Mouse (Mus musculus): ENCODE data around the gene Tcl1b3.
"Not testable (repeated sequence)": the region's sequence is repeated elsewhere in the genome, so short reads cannot be mapped to it uniquely, and the experiment has no call there.

Gene Tcl1b3

GRCm38 (mm10) chr12:105190743-105191142 lies at the start of gene Tcl1b3:
Gene Tcl1b3 (plus strand): TSS chr12:105191043.
- not testable (repeated sequence) for DNase-seq (ENCODE audit: low spot score)

DNA sequence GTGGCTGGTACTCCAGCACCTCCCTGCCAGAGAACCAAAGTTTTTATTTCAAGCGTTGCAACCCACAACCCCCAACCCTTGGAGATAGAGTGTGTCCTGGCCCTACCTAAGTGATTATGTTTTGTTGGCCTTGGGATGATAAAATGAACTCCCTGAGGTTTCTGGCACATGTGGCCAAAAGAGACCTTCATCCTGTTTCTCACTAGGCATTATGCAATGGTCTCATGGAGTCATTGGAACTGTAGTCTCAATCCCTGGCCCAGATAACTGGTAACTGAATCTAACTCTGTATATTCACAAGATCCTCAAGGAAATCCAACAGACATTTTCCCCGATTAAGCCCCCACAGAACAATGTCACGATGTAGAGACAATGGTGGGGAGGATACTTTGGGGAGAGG lies 47.7 kb upstream of the Tcl1b3 start:
- no peak for DNase-seq (ENCODE audit: low spot score)

GRCm38 (mm10) chr12:105144928-105145327 lies 45.9 kb upstream of the Tcl1b3 start:
- DNase-seq (ENCODE audit: low spot score) = not testable (repeated sequence)

DNA sequence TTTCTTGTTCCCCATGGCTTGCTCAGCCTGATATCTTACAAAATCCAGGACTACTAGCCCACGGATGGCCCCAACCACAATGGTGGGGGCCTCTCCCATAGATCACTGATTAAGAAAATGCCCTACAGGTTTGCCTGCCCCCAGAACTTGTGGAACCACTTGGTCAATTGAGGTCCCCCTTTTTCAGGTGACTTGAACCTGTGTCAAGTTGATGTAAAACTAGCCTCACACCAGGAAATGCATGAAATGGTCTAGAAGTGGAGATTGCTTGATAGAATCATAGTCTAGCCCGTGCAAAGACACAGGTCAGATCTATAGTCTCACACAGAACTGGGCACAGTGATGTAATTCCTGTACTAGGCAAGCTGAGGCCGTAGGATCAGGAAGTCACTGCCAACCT lies 45.1 kb upstream of the Tcl1b3 start, which contains the start of gene Tcl1b2:
Gene Tcl1b2, plus strand, starts transcription at position 301 of the 400 bp plus-strand sequence.
- DNase-seq (ENCODE audit: low spot score) = no peak

- DNase-seq (ENCODE audit: low spot score) = not testable (repeated sequence)
Observed at GRCm38 (mm10) chr12:105155286-105155685, 35.6 kb upstream of the Tcl1b3 start.

DNA sequence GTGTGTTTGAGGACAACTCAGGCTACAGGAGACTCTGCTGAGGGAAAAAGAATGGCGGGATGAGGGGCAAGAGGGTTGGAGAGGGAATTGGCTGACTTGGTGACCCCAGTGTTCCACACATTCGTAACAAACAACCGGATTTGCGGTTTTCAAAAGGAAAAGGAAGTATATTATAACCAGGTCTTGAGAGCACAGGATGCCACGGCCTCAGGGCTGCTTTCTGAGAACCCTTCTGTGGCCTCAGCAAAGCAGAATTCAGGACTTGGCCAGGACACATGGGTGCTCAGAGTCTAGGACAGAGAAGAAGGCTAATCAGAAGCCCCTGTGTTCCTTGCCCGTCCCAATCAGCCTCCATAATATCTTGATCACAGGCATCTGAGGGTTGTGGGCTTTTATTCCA lies 32.0 kb upstream of the Tcl1b3 start:
- no peak for DNase-seq (ENCODE audit: low spot score)

- no peak for DNase-seq (ENCODE audit: low spot score)
Observed at GRCm38 (mm10) chr12:105159390-105159789, 31.5 kb upstream of the Tcl1b3 start, which contains the start of gene Tcl1b1. Gene Tcl1b1 (plus strand): TSS chr12:105159690.

DNA sequence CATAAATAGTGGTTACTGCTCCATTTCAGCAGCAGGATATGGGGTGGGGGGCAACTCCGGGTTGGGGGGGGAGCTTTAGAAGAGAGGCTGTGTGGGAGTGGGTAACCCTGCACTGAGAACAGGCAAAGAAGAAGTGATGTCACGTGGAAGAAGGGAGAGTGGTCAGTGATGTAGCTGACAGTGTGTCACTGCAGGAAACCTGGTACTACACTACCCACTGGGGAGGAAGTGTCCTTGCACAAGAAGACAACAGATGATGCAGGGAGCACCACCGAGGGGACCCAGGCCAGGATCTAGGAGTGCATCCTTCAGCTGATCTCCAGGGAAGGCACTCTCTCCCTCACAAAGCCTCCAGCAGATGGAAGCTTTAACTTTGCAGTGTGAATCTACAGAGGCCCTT lies 24.1 kb upstream of the Tcl1b3 start:
- DNase-seq (ENCODE audit: low spot score) = no peak

DNA sequence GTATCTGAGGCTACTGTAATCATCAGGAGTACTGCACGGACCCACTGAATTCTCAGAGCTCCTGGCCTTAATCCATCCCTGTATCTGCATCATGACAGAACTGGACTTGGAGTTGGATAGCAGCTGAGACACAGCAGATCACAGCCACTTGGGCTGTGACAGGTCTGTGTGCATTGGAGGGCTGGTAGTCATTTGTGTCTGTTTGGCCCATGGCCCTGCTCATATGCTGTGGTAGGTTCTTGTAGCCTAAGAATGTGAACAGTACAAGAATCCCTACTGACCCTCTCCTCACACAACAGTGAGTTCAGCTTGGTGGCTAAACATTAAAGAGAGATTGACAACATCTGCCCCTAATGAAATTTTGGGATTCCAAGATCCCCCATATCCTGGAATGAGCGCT lies 17.5 kb upstream of the Tcl1b3 start:
- no peak for DNase-seq (ENCODE audit: low spot score)

GRCm38 (mm10) chr12:105174318-105174717 lies 16.5 kb upstream of the Tcl1b3 start:
- peak; percentile 20 for DNase-seq (ENCODE audit: low spot score)

- DNase-seq (ENCODE audit: low spot score) = not testable (repeated sequence)
Observed at GRCm38 (mm10) chr12:105176044-105176443, 14.8 kb upstream of the Tcl1b3 start, which contains the start of gene Tcl1b5. Gene Tcl1b5 (plus strand): TSS chr12:105176344.

- DNase-seq (ENCODE audit: low spot score) = not testable (repeated sequence)
Observed at GRCm38 (mm10) chr12:105181040-105181644, 9.7 kb upstream of the Tcl1b3 start.

DNA sequence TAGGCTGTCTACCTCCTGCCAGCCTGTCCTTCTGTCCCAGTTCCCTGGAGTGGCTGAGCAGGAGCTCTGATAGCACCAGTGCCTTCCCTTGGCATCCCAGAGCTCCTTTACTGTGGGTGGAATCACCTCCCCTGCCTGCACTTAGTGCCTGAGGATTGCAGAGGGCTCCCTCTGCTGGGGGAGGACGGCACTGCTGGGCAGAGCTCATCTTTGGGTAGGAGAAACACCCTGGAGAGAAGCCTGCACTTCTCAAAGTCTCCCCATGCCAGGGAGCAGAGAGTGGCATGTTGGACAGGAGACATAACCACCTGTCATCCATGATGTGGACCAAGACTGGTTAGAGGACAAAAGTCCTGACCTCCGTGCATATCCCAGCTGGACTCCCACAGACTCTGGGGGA lies 1.9 kb upstream of the Tcl1b3 start:
- peak; percentile 5 for DNase-seq (ENCODE audit: low spot score)

DNA sequence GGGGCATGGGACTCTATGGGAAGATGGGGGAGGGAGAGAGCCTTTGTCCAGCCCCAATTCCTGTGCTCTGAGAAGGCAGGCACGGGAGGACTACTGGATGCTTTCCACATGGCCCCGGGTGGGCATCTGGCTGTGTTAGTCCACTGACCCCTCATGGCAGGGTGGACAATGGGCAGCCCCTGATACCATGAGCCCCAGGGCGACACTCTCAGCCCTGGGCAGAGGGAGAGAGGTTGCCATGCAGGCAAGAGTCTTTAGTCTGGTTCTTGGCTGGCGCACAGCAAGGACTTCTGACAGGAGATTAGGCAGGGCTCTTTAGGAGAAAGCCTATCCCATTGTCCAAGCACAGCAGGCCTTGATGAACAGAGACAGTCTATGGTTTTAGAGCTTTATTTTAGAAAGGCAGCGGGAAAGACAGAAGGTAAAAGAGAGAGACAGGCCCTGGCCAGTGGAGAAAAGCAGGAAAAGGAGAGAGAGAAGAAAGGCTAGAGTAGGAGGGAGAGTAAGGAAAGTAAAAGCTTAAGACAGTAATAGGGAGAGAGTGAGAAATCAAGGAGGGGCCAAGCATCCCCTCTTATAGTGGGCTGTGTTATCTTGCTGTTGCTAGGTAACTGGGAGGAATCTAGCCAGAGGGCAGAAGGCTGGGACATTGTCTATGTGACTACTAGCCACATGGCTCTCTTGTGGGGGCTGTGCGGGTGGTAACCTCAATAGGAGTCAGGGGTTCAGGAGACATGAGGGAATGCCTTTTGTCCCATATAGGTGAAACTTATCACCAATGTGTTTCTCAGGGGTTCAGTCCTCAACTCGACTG lies 9.0 kb downstream of the Tcl1b3 start:
- DNase-seq (ENCODE audit: low spot score) = not testable (repeated sequence)

DNA sequence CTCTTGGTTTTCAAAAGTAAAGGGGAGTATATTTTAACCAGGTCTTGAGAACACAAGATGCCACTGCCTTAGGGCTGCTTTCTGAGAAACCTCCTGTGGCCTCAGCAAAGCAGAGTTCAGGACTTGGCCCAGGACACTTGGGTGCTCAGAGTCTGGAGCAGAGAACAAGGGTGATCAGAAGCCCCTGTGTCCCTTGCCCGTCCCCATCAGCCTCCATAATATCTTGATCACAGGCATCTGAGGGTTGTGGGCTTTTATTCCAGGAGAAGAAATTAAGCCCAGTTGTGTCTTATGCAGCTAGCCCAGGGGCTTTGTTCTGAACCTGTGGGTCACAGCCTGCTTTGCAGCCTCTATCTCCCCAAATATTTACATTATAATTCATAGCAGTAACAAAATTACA lies 10.8 kb downstream of the Tcl1b3 start, which contains the start of gene Tcl1b4:
Gene Tcl1b4, plus strand, starts transcription at position 301 of the 400 bp plus-strand sequence.
- DNase-seq (ENCODE audit: low spot score) = not testable (repeated sequence)

- DNase-seq (ENCODE audit: low spot score) = no peak
Observed at GRCm38 (mm10) chr12:105207071-105207470, 16.2 kb downstream of the Tcl1b3 start.

DNA sequence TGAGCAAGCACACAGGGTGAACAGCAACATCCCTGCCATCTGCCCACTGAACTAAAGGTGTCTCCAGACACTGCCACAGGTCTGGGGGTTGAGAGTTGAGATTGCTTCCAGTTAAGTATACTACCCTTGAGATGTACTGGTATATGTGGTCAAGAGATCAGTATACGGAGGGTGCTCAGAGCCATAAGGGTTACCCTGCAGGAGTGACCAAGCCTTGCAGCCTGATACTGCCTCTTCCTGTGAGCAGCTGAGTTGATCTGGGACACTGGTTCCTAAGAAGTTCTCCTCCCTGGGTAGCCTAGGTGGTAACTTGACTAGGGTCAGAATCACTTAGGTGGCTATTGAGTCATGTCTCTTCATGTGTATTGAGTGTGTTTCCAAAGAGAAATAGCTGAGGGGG lies 17.6 kb downstream of the Tcl1b3 start:
- no peak for DNase-seq (ENCODE audit: low spot score)

DNA sequence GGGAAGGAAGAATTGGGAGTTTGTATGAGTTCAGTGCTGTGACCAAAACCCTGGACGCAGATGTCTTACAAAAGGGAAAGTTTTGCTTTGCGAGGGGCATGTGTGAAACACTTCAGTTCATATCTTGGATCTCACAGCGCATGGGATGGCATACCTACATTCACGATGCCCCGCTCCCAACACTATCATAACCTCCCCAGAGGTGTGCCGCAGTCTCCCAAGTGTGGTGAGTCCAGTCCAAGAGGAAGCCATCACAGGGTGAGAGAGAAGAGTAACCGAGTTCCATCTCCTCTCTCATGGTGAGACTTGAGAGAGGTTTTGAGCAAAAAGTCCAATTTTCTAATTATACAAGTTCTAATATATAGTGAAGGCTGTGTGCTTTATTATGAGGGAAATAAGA lies 18.4 kb downstream of the Tcl1b3 start:
- no peak for DNase-seq (ENCODE audit: low spot score)

DNA sequence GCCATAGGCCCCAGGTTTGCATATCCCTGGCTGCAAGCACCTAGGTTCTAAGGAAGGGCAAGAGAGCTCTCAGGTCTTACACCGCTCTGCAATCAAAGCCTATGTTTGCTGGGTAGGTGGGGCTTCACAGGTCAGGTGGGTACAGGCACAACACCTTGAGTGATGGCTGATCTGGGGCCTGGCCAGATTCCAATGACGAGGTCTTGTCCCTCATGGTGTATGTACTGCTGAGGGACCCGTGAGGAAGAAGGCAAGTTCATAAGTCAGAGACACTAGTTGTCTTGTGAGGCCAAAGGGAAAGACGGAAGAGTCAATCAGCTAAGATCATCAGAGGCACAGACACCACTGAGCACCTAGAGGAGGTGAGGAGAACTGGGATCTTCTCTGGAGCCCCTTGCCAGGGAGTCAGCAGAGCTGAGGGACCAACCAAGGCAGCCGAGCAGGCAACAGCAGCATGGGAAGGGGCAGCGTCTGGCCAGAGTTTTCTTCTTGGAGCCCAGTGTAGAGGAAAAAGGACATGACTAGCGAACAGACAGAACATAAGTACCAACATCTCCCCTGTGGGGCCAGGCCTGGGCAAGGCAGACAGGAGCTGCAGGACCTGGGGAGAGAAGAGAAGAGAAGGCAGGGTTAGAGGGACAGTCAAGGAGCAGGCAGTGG lies 26.4 kb downstream of the Tcl1b3 start:
- DNase-seq (ENCODE audit: low spot score) = no peak

DNA sequence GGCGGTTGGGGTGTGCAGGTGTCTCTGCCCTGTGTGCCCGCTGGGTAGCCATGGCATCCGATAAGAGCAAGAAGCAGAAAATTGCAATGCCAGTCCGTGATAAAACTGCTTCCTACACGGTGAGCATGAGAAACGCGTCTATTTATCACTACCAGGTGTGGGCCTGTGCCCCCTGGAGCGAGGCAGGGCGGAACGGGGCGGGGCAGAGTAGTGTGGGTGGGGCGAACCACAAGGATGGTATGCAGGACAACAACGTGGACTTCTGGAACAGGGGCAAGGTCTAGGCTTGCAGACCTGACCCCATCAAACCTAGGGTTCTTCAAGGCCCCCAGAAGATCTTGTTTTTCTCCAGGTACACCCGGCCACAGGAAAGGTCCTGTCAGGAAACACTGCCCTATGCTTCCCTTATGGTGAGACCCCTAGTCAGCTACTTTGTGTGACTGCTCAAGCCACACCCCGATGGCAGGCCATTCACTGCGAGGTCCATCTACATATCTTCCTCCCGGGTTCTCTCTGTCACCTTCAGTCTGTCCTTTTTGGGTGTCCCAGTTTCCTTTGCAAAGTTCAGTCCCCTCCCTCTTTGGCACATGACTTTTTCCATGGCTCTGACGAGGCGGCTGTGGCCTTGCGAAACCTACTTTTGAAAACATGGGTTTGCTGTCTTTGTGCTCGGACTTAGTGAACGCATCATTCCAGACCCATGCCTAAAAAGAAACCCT lies 31.9 kb downstream of the Tcl1b3 start, which contains the start of gene Tcl1:
Gene Tcl1, minus strand, starts transcription at position 193 of the 719 bp plus-strand sequence.
- DNase-seq (ENCODE audit: low spot score) = no peak

DNA sequence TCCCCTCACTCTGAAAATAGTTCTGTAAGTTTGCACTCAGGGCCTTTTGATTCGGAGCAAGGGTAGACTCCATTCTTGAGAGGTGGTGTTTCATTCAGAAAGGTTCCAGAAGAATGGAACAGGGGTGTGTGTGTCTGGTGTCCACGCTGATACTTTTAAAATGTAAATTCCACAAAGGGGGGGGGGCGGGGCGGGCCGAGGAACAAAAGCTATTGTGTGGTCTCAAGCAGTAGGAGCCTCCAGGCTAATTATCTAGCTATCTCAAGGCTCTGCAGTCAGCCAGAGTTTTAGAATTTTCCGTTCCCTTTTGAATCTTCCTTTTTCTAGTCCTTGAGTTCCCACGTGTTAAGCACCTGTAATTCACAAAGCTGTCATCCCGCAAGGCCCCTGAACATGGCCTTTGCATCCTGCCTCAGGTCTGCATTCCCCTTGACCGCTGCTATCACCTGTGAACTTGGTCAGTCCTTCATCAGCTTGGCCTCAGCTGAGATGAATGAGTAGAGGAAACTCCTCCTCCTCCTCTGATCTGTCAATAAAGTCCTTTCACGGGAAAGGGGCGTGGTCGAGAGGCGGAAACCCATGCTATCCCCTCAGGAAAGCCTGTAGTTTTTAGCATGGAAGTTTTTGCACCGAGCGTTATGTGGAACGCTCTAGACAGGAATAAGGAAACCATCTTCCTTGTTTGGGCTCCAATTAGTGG lies 33.9 kb downstream of the Tcl1b3 start:
- DNase-seq (ENCODE audit: low spot score) = no peak

Data from spleen, adult 12 weeks (tissue).